In genomic region chr8:61589972-61590391, GRCm38 (mm10) we compare ENCODE assay signal across 8 mouse cellular contexts.
DNase-seq lines count a peak whose midpoint lies in the region; ATAC-seq and TF ChIP-seq lines count a peak whose summit lies in the region.

No protein-coding gene starts in this region.

- H3K79me3 ChIP-seq in C2C12 (ENCODE audit: low read depth): peaks cover 17% of the 10 kb centered on the region

- H3K4me2 ChIP-seq in kidney, embryonic 14.5 days (replicated peaks; ENCODE audit: low read depth, low read length): peak overlapping the region; percentile 81
- H3K4me2 ChIP-seq in midbrain, embryonic 12.5 days (replicated peaks): peak overlapping the region; percentile 77

- peak; percentile 51 for ATAC-seq in kidney, embryonic 14.5 days (ENCODE audit: low FRiP score, low TSS enrichment)
- peak; percentile 28 for ATAC-seq in midbrain, embryonic 12.5 days (ENCODE audit: low FRiP score, low read depth)

- H3K4me1 ChIP-seq in kidney, embryonic 14.5 days (ENCODE audit: control insufficient read depth, insufficient read depth, low read length): peaks cover 21% of the 10 kb centered on the region; the same call in 1 of the 2 replicates
- H3K4me1 ChIP-seq in midbrain, embryonic 12.5 days: peaks cover 32% of the 10 kb centered on the region

- peak overlapping the region; percentile 57 for H3K4me3 ChIP-seq in C2C12 (ENCODE audit: insufficient read depth, poor library complexity, severe bottlenecking)
- H3K4me3 ChIP-seq in kidney, embryonic 14.5 days (ENCODE audit: low read length): peak overlapping the region; percentile 63
- H3K4me3 ChIP-seq in midbrain, embryonic 12.5 days: peak overlapping the region; percentile 67

- no peak for TF ChIP-seq CTCF in C2C12 (IDR thresholded peaks at IDR 0.05; ENCODE audit: control insufficient read depth, insufficient read depth, insufficient read length)

- no peaks in the 10 kb centered on the region for H3K27me3 ChIP-seq in C2C12 (ENCODE audit: control insufficient read depth, insufficient read depth, insufficient read length)
- no peaks in the 10 kb centered on the region; the same call in 1 of the 2 replicates for H3K27me3 ChIP-seq in kidney, embryonic 14.5 days (ENCODE audit: control insufficient read depth, insufficient read depth, low read length)
- no peaks in the 10 kb centered on the region for H3K27me3 ChIP-seq in midbrain, embryonic 12.5 days

- peak; percentile 42 for DNase-seq in ZHBTc4 (ENCODE audit: low read depth, low spot score)
- peak; percentile 51 to 66 for DNase-seq in heart, adult 18-20 months
- DNase-seq in urinary bladder, adult 2 months (ENCODE audit: low spot score): no peak
- no peak for DNase-seq in thymus, postnatal 14 days
- DNase-seq in layer of hippocampus, adult 8-10 months (ENCODE audit: low spot score in 2 of 2): no peak

- no peaks in the 10 kb centered on the region for H3K9me3 ChIP-seq in kidney, embryonic 14.5 days (ENCODE audit: control insufficient read depth, low read length)
- no peaks in the 10 kb centered on the region for H3K9me3 ChIP-seq in midbrain, embryonic 12.5 days

- peak overlapping the region; percentile 51 for H3K9ac ChIP-seq in kidney, embryonic 14.5 days (ENCODE audit: low read depth, low read length)
- H3K9ac ChIP-seq in midbrain, embryonic 12.5 days (replicated peaks): peak overlapping the region; percentile 74

- peaks cover 17% of the 10 kb centered on the region for H3K36me3 ChIP-seq in C2C12 (ENCODE audit: control insufficient read depth, insufficient read depth)
- no peaks in the 10 kb centered on the region for H3K36me3 ChIP-seq in kidney, embryonic 14.5 days (ENCODE audit: control insufficient read depth, insufficient read depth, low read length)
- H3K36me3 ChIP-seq in midbrain, embryonic 12.5 days: no peaks in the 10 kb centered on the region

- H3K27ac ChIP-seq in kidney, embryonic 14.5 days (ENCODE audit: low read depth, low read length): 0 out of 2 replicates have a peak overlapping the region, but pooled peaks have one; percentile 17
- no peak overlapping the region for H3K27ac ChIP-seq in midbrain, embryonic 12.5 days (replicated peaks)

- 2% methylated on average over 11 of the region's 11 CpGs for WGBS in kidney, embryonic 14.5 days
- 1% methylated on average over 11 of the region's 11 CpGs for WGBS in midbrain, embryonic 12.5 days

- H3ac ChIP-seq in C2C12 (ENCODE audit: control insufficient read depth, insufficient read length, low read depth): peak overlapping the region; percentile 10

- peaks cover 52% of the 10 kb centered on the region for H3K79me2 ChIP-seq in C2C12 (ENCODE audit: control insufficient read depth, insufficient read depth)

TF ChIP-seq in C2C12, 6 proteins besides CTCF, POLR2A, EP300 and RAD21:
- TF ChIP-seq MYOD1 (IDR thresholded peaks at IDR 0.05; ENCODE audit: control insufficient read depth, insufficient read length, low read depth): no peak
- TF ChIP-seq USF1 (IDR thresholded peaks at IDR 0.05; ENCODE audit: low read depth): no peak
- TF ChIP-seq MYOG (IDR thresholded peaks at IDR 0.05; ENCODE audit: control insufficient read depth, extremely low read depth, insufficient read length): no peak
- TF ChIP-seq FOSL1 (IDR thresholded peaks at IDR 0.05; ENCODE audit: insufficient read depth, low read length, poor library complexity, severe bottlenecking): no peak
- TF ChIP-seq CEBPB (IDR thresholded peaks at IDR 0.05; ENCODE audit: low read depth): no peak
TF ChIP-seq in C2C12: peak in this region for 0.

Comparison
In these comparisons a context has a peak if more than half of its experiments do, and no peak if none do; other contexts are left out.
1. DNase-seq: peak in ZHBTc4 (single experiment) and heart, adult 18-20 months (2 of 2); none in urinary bladder, adult 2 months (single experiment), thymus, postnatal 14 days (single experiment) and layer of hippocampus, adult 8-10 months (0 of 2).
2. Peak in every context shown above with its lines, with median percentiles within 50 percentile points of each other: H3K4me3 ChIP-seq.